Mouse (Mus musculus) brain, embryonic 14.5 days (tissue): ENCODE measurements around the gene Gtf2ird1.

Experiments used
- CTCF ChIP-seq: fragments of 200-500 bp; IDR thresholded peaks from 2 replicates; pipeline ENCODE4 v1.5.1; 2012; ENCODE audit warnings: inconsistent platforms, mild to moderate bottlenecking, moderate library complexity, borderline replicate concordance; ENCODE audit not compliant: insufficient read depth, insufficient read length; ENCODE audit errors: extremely low read depth
- POLR2A ChIP-seq: fragments of 200-500 bp; IDR thresholded peaks from 2 replicates; pipeline ENCODE4 v1.6.1; 2012; ENCODE audit warnings: mild to moderate bottlenecking, inconsistent platforms, borderline replicate concordance; ENCODE audit not compliant: poor library complexity, insufficient read depth, insufficient read length, severe bottlenecking; ENCODE audit errors: extremely low read depth

- TF ChIP-seq POLR2A, result no peak
- TF ChIP-seq CTCF, result no peak
These were observed 25.8 kb upstream of the Gtf2ird1 start for GRCm38 (mm10) chr5:134482331-134482730.
